Mouse (Mus musculus): Measurements from ENCODE around the gene Wdr47. TPM values are rescaled to one million over a fixed set of nuclear protein-coding genes. Genes with fewer than 3 reads are reported as not detected.
"Not testable (repeated sequence)": the region's sequence is repeated elsewhere in the genome, so short reads cannot be mapped to it uniquely, and the experiment has no call there.

Wdr47 gene
- polyA plus RNA-seq, 1 experiment = 0.12 TPM

DNA sequence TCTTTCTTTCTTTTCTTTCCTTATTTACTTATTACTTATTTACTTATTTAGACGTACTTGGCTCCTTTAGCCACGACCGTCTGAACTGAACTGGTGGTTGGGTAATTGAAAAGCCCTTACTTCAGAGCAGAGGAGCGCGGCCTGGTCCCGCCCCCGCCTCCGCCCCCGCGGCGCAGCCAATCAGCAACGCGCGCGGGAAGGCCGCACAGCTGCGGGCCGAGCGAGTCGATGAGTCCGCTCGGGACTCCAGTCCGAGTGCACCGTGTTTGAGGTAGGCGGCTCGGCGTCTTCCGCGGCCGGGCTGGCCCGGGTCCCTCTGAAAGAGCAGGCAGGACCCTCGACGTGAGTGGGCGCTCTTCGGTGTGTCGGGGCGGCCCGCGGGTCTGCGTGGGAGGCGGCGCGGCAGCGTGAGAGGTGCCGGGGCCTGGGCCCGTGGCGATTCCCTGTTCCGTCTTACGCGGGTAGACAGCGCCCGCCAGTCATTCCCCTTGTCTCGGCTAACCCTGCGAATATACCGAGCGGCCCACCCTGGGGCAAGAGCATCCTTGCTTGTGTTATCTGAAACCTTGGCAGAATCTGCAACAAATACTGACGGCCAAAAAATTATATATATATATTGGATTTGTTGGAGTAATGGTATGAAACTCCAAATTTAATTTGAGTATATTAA, 62.8 kb downstream of the Wdr47 start, which contains the start of gene Clcc1:
Gene Clcc1, plus strand, starts transcription at position 204 of the 670 bp plus-strand sequence.
- peaks cover 29% of the 10 kb centered on the region for H3K4me1 ChIP-seq
- H3K27me3 ChIP-seq (replicated peaks) = peaks cover 2% of the 10 kb centered on the region
- no peak for TF ChIP-seq GATA1 (IDR thresholded peaks at IDR 0.05; ENCODE audit: borderline replicate concordance, low read length)
- no peak for TF ChIP-seq FLI1 (IDR thresholded peaks at IDR 0.05; ENCODE audit: low read length)
- peaks cover 6% of the 10 kb centered on the region; the same call in 1 of the 2 replicates for H3K9me3 ChIP-seq
- peak within 1 kb of the TSS; percentile 97 for H3K4me3 ChIP-seq (replicated peaks)
- peaks cover 12% of the 10 kb centered on the region for H3K36me3 ChIP-seq (replicated peaks; ENCODE audit: low read length)

- Histone ChIP-seq H3K27me3 (replicated peaks) (peaks cover 2% of the 10 kb centered on the region), H3K36me3 (replicated peaks; ENCODE audit: low read length) (peaks cover 17% of the 10 kb centered on the region), H3K4me3 (replicated peaks) (peak overlapping the region; percentile 97), H3K4me1 (peaks cover 29% of the 10 kb centered on the region), H3K9me3 (peaks cover 6% of the 10 kb centered on the region; the same call in 1 of the 2 replicates)
- TF ChIP-seq FLI1 (IDR thresholded peaks at IDR 0.05; ENCODE audit: low read length) = no peak
- TF ChIP-seq GATA1 (IDR thresholded peaks at IDR 0.05; ENCODE audit: borderline replicate concordance, low read length) = no peak
These were observed 63.5 kb downstream of the Wdr47 start for GRCm38 (mm10) chr3:108654566-108654965.

DNA sequence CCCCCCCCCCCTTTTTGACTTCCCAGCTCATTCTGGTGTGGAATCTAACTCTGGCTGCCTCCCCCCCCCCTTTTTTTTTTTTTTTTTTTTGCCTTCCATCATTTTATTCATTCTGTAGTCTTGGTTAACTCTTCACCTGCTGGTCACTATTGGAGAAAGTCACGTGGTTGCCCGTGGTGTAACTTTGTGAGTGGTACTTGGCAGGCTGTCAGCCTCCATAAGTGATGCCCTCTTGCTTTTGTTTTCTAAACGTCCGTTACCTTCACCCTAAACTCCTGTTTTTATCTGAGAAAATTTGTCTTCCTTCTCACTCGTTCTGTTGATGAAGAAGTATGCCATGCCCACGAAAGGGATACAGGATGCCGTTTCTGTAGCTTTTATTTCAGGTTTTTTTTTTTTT, 64.4 kb downstream of the Wdr47 start:
- Histone ChIP-seq H3K4me1 (peaks cover 29% of the 10 kb centered on the region), H3K36me3 (replicated peaks; ENCODE audit: low read length) (peaks cover 24% of the 10 kb centered on the region), H3K4me3 (replicated peaks) (no peak overlapping the region), H3K27me3 (replicated peaks) (peaks cover under 1% of the 10 kb centered on the region), H3K9me3 (peaks cover 2% of the 10 kb centered on the region; the same call in 1 of the 2 replicates)
- TF ChIP-seq GATA1 (IDR thresholded peaks at IDR 0.05; ENCODE audit: borderline replicate concordance, low read length) (no peak), FLI1 (IDR thresholded peaks at IDR 0.05; ENCODE audit: low read length) (no peak)

DNA sequence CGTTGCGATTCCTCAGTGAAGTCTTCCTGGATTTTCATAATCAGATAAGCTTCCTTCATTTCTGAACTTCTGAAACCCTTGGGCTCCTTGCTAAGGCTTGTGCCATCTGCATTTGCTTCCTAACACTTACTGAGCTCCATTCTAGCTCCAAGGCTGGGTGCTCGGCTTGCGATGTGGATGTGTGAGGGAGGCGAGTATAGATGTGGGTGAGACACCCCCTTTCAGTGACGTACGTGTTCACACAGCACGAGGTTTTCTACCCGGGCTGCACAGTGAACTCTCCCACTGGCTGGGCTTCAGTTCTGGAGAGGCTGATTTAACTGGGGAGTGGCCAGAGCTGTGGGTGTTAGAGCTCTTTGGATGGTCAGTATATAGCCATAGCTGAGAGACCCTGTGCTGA, 67.5 kb downstream of the Wdr47 start:
- peaks cover 50% of the 10 kb centered on the region for H3K36me3 ChIP-seq (replicated peaks; ENCODE audit: low read length)
- H3K27me3 ChIP-seq (replicated peaks) = no peaks in the 10 kb centered on the region
- TF ChIP-seq GATA1 (IDR thresholded peaks at IDR 0.05; ENCODE audit: borderline replicate concordance, low read length) (no peak), FLI1 (IDR thresholded peaks at IDR 0.05; ENCODE audit: low read length) (no peak)
- H3K4me3 ChIP-seq (replicated peaks) = no peak overlapping the region
- H3K9me3 ChIP-seq = peaks cover 12% of the 10 kb centered on the region
- peaks cover 21% of the 10 kb centered on the region; the same call in 1 of the 2 replicates for H3K4me1 ChIP-seq

DNA sequence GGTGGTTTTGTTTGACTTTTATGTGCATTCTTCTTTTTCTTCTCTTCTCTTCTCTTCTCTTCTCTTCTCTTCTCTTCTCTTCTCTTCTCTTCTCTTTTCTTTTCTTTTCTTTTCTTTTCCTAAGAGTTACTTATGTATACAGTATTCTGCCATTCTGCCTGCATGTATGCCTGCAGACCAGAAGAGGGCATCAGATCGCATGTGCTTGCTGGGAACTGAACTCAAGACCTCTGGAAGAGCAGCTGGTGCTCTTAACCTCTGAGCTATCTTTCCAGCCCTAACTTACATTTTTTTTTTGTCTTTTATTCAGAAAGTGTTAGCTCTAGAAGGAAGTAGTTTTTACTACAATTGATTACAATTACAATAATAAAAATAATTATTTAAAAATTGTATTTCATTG, 69.9 kb downstream of the Wdr47 start:
- Histone ChIP-seq H3K9me3 (peaks cover 15% of the 10 kb centered on the region), H3K4me3 (replicated peaks) (no peak overlapping the region), H3K27me3 (replicated peaks) (no peaks in the 10 kb centered on the region), H3K4me1 (peaks cover 7% of the 10 kb centered on the region; the same call in 1 of the 2 replicates), H3K36me3 (replicated peaks; ENCODE audit: low read length) (peaks cover 69% of the 10 kb centered on the region)
- TF ChIP-seq FLI1 (IDR thresholded peaks at IDR 0.05; ENCODE audit: low read length) (no peak), GATA1 (IDR thresholded peaks at IDR 0.05; ENCODE audit: borderline replicate concordance, low read length) (no peak)

DNA sequence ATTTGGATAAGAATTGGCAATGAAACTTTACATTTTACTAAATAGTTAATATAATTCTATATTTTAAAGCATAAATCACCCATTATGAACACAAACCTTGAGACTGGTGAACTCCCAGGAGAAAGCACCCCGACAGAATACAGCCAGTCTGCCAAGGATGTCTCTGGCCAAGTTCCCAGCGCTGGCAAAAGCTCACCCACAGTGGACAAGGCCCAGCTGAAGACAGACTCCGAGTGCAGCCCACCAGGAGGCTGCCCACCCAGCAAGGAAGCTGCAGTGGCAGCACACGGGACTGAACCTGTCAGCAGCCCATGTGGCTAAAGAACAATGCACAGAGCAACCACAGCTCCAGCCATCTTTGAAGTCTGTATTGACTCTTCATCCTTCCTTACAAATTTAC, 85.5 kb downstream of the Wdr47 start:
- no peak for TF ChIP-seq GATA1 (IDR thresholded peaks at IDR 0.05; ENCODE audit: borderline replicate concordance, low read length)
- TF ChIP-seq FLI1 (IDR thresholded peaks at IDR 0.05; ENCODE audit: low read length) = no peak
- 0 out of 2 replicates have a peak, but pooled peaks cover 3% of the 10 kb centered on the region for H3K4me1 ChIP-seq
- peaks cover 97% of the 10 kb centered on the region for H3K36me3 ChIP-seq (replicated peaks; ENCODE audit: low read length)
- H3K9me3 ChIP-seq = 0 out of 2 replicates have a peak, but pooled peaks cover 3% of the 10 kb centered on the region
- H3K27me3 ChIP-seq (replicated peaks) = no peaks in the 10 kb centered on the region
- H3K4me3 ChIP-seq (replicated peaks) = no peak overlapping the region

GRCm38 (mm10) chr3:108681004-108681403, 89.9 kb downstream of the Wdr47 start:
- no peaks in the 10 kb centered on the region for H3K27me3 ChIP-seq (replicated peaks)

GRCm38 (mm10) chr3:108683597-108683996, 92.5 kb downstream of the Wdr47 start:
- not testable (repeated sequence) for H3K9me3 ChIP-seq; H3K4me1 ChIP-seq; H3K4me3 ChIP-seq (replicated peaks); H3K27me3 ChIP-seq (replicated peaks)
- H3K36me3 ChIP-seq (replicated peaks; ENCODE audit: low read length) = peaks cover 75% of the 10 kb centered on the region

More at GRCm38 (mm10) chr3:108681004-108681403, 89.9 kb downstream of the Wdr47 start:
- H3K4me1 ChIP-seq = 0 out of 2 replicates have a peak, but pooled peaks cover 3% of the 10 kb centered on the region
- H3K9me3 ChIP-seq = 0 out of 2 replicates have a peak, but pooled peaks cover 3% of the 10 kb centered on the region
- H3K36me3 ChIP-seq (replicated peaks; ENCODE audit: low read length) = peaks cover 89% of the 10 kb centered on the region
- H3K4me3 ChIP-seq (replicated peaks) = no peak overlapping the region
- TF ChIP-seq FLI1 (IDR thresholded peaks at IDR 0.05; ENCODE audit: low read length) (no peak), GATA1 (IDR thresholded peaks at IDR 0.05; ENCODE audit: borderline replicate concordance, low read length) (no peak)

DNA sequence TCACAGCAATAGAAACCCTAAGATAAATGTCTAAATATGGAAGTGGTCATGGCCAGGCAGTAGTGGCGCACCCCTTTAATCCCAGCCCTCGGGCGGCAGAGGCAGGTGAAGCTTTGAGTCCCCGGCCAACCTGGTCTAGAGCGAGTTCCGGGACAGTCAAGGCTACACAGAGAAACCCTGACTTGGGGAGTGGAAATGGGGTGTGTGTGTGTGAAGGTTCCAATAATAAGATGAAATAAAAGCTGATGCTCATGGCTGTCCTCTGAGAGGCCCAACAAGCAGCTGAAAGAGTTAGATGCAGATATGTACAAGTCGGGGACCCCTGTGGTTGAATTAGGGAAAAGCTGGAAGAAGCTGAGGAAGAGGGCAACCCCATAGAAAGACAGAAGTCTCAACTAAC, 94.6 kb downstream of the Wdr47 start:
- Histone ChIP-seq H3K4me1 (0 out of 2 replicates have a peak, but pooled peaks cover 3% of the 10 kb centered on the region), H3K27me3 (replicated peaks) (no peaks in the 10 kb centered on the region), H3K4me3 (replicated peaks) (no peak overlapping the region), H3K36me3 (replicated peaks; ENCODE audit: low read length) (peaks cover 57% of the 10 kb centered on the region), H3K9me3 (no peaks in the 10 kb centered on the region)
- TF ChIP-seq GATA1 (IDR thresholded peaks at IDR 0.05; ENCODE audit: borderline replicate concordance, low read length) = no peak
- TF ChIP-seq FLI1 (IDR thresholded peaks at IDR 0.05; ENCODE audit: low read length) = no peak

GRCm38 (mm10) chr3:108689015-108689441, 97.9 kb downstream of the Wdr47 start:
- Histone ChIP-seq H3K27me3 (replicated peaks) (no peaks in the 10 kb centered on the region), H3K4me1 (no peaks in the 10 kb centered on the region), H3K36me3 (replicated peaks; ENCODE audit: low read length) (peaks cover 33% of the 10 kb centered on the region), H3K4me3 (replicated peaks) (no peak overlapping the region), H3K9me3 (no peaks in the 10 kb centered on the region)
- TF ChIP-seq FLI1 (IDR thresholded peaks at IDR 0.05; ENCODE audit: low read length) (no peak), GATA1 (IDR thresholded peaks at IDR 0.05; ENCODE audit: borderline replicate concordance, low read length) (no peak)

Measured in megakaryocyte, embryonic 14.5 days (primary cell).